ENCODE assay signal across 21 mouse cellular contexts in genomic region chr19:25206969-25207368, GRCm38 (mm10). TPM values are rescaled to one million over a fixed set of nuclear protein-coding genes. Genes with fewer than 3 reads are reported as not detected.
A peak's percentile ranks its signal among the peaks of the same experiment; 100 is the strongest.
DNase-seq lines count a peak whose midpoint lies in the region; ATAC-seq and TF ChIP-seq lines count a peak whose summit lies in the region.
"Had no signal": no experiment of that assay in that cellular context is flagged by ENCODE, and none has a peak within 500 bp of the region (broad histone marks: within the 10 kb centered on the region; RNA-seq: fewer than 3 reads in every experiment).

No protein-coding gene starts in this region.

- H3K4me1 ChIP-seq in heart, adult 2 months (ENCODE audit: control insufficient read depth, insufficient read depth, low read length): no peaks in the 10 kb centered on the region; the same call in 1 of the 2 replicates
- peaks cover 31% of the 10 kb centered on the region for H3K4me1 ChIP-seq in midbrain, embryonic 10.5 days
- H3K4me1 ChIP-seq in midbrain, embryonic 15.5 days: peaks cover 12% of the 10 kb centered on the region
- H3K4me1 ChIP-seq: liver, embryonic 12.5 days had no signal

- no peak overlapping the region for H3K4me2 ChIP-seq in midbrain, embryonic 15.5 days
- H3K4me2 ChIP-seq: liver, embryonic 12.5 days had no signal

- WGBS in heart, adult 2 months: 74% methylated on average over 12 of the region's 12 CpGs
- WGBS in midbrain, embryonic 10.5 days: 72% methylated on average over 12 of the region's 12 CpGs
- 62% methylated on average over 12 of the region's 12 CpGs for WGBS in midbrain, embryonic 15.5 days

- no peak for TF ChIP-seq CTCF in heart, adult 2 months (IDR thresholded peaks at IDR 0.05)

- no peaks in the 10 kb centered on the region for H3K36me3 ChIP-seq in heart, adult 2 months (ENCODE audit: control insufficient read depth, insufficient read depth, low read length)
- H3K36me3 ChIP-seq in midbrain, embryonic 10.5 days: no peaks in the 10 kb centered on the region
- no peaks in the 10 kb centered on the region for H3K36me3 ChIP-seq in midbrain, embryonic 15.5 days (replicated peaks)
- H3K36me3 ChIP-seq: heart, embryonic 12.5 days; hindbrain, embryonic 13.5 days; limb, embryonic 13.5 days; liver, embryonic 12.5 days; midbrain, embryonic 12.5 days had no signal

- no peak for TF ChIP-seq POLR2A in heart, adult 2 months (IDR thresholded peaks at IDR 0.05; ENCODE audit: insufficient read depth, low read depth, low read length)

- H3K9ac ChIP-seq in heart, adult 2 months (ENCODE audit: low read depth, low read length): no peak overlapping the region
- no peak overlapping the region for H3K9ac ChIP-seq in midbrain, embryonic 15.5 days
- H3K9ac ChIP-seq: liver, embryonic 12.5 days; midbrain, embryonic 12.5 days had no signal

- no peak overlapping the region for H3K4me3 ChIP-seq in heart, adult 2 months
- no peak overlapping the region for H3K4me3 ChIP-seq in midbrain, embryonic 10.5 days
- no peak overlapping the region for H3K4me3 ChIP-seq in midbrain, embryonic 15.5 days
- H3K4me3 ChIP-seq: limb, embryonic 13.5 days; liver, embryonic 12.5 days had no signal

- peak overlapping the region; percentile 73 for H3K27ac ChIP-seq in heart, adult 2 months
- H3K27ac ChIP-seq in midbrain, embryonic 10.5 days (replicated peaks): peak overlapping the region; percentile 85; the same call in 1 of the 2 replicates
- no peak overlapping the region for H3K27ac ChIP-seq in midbrain, embryonic 15.5 days
- H3K27ac ChIP-seq: limb, embryonic 13.5 days; liver, embryonic 12.5 days had no signal

- no peak for DNase-seq in heart, adult 2 months
- DNase-seq in heart, postnatal 25 days (ENCODE audit: low spot score): no peak
- no peak for DNase-seq in midbrain, embryonic 10.5 days (ENCODE audit: low spot score)
- peak; percentile 44 to 79 for DNase-seq in kidney, postnatal 25 days
- no peak for DNase-seq in yolk sac, embryonic 10.5 days (ENCODE audit: low spot score)
- DNase-seq: adrenal gland, adult 8-10 months; cerebellum, adult 9-10 months; lung, adult 18-20 months; lung, postnatal 10 days; right cerebral cortex, postnatal 14 days had no signal

- H3K9me3 ChIP-seq in midbrain, embryonic 10.5 days (replicated peaks): no peaks in the 10 kb centered on the region
- H3K9me3 ChIP-seq in midbrain, embryonic 15.5 days: no peaks in the 10 kb centered on the region
- H3K9me3 ChIP-seq: heart, embryonic 12.5 days; hindbrain, embryonic 13.5 days; limb, embryonic 13.5 days; liver, embryonic 12.5 days; midbrain, embryonic 12.5 days had no signal

- intact Hi-C loops in heart, adult 2 months (cut with DNase I): no loop called here
- intact Hi-C loops in heart, postnatal 25 days (cut with DNase I): no loop called here

- TF ChIP-seq EP300 in heart, adult 2 months (IDR thresholded peaks at IDR 0.05; ENCODE audit: insufficient read depth, low read depth, low read length): no peak

- no peaks in the 10 kb centered on the region for H3K79me2 ChIP-seq in heart, adult 2 months (replicated peaks; ENCODE audit: control insufficient read depth, insufficient read depth, low read length)

- ATAC-seq in midbrain, embryonic 15.5 days (replicated peaks): no peak
- no peak for ATAC-seq in inflammation-experienced regulatory T-cells, adult 6 months
- ATAC-seq: forebrain, embryonic 14.5 days; liver, embryonic 12.5 days had no signal

- no peaks in the 10 kb centered on the region for H3K27me3 ChIP-seq in heart, adult 2 months (ENCODE audit: control insufficient read depth, insufficient read depth, low read length)
- peaks cover 24% of the 10 kb centered on the region for H3K27me3 ChIP-seq in midbrain, embryonic 10.5 days (ENCODE audit: low read depth, poor library complexity, severe bottlenecking)
- 0 out of 2 replicates have a peak, but pooled peaks cover 11% of the 10 kb centered on the region for H3K27me3 ChIP-seq in midbrain, embryonic 15.5 days (replicated peaks)
- H3K27me3 ChIP-seq: limb, embryonic 13.5 days had no signal

RNA-seq across cellular contexts. Expression of gene Kank1, which starts 29.8 kb away (rescaled TPM):
- total RNA-seq in heart, adult 2 months (2021): 10 to 100 TPM; 37.2 to 37.3 TPM
- 43.9 and 67.9 TPM in 2 replicates for polyA plus RNA-seq in heart, adult 2 months (2012; rRNA removed)
- total RNA-seq in heart, postnatal 25 days (2021): 10 to 100 TPM; 42.4 to 43.5 TPM
- polyA plus RNA-seq in midbrain, embryonic 10.5 days (2016; fragmentation: Nextera tagmentation; extraction: Ambion mirVana): 19.0 and 23.1 TPM in 2 replicates
- polyA plus RNA-seq in midbrain, embryonic 15.5 days (2015; fragmentation: Nextera tagmentation; extraction: Ambion mirVana): 6.6 and 6.7 TPM in 2 replicates
- not detected for polyA plus RNA-seq in inflammation-experienced regulatory T-cells, adult 6 months (2017; shearing (Covaris generic))
- total RNA-seq: megakaryocyte progenitor cell, adult 5-6 weeks; MEL; monocyte, adult 5-6 weeks had no signal

Comparison
In these comparisons a context has a peak if more than half of its experiments do, and no peak if none do; other contexts are left out.
1. DNase-seq: peak in kidney, postnatal 25 days (2 of 2); none in heart, adult 2 months (0 of 2), heart, postnatal 25 days (single experiment), midbrain, embryonic 10.5 days (single experiment) and yolk sac, embryonic 10.5 days (single experiment).